Mouse (Mus musculus): ENCODE measurements around the gene Sdhd. TPM values are rescaled to one million over a fixed set of nuclear protein-coding genes. Genes with fewer than 3 reads are reported as not detected.

The Sdhd gene
- total RNA-seq, 2 experiments from 2014 or later, result 334 to 384 TPM

Other genes with a start within 250 kb of the Sdhd start
- not detected for gene Plet1, start 109.3 kb downstream of the Sdhd start, total RNA-seq (2021)
- gene Pts, start 75.1 kb downstream of the Sdhd start, total RNA-seq (2021), result 10 to 100 TPM; 10.9 to 11.4 TPM
- gene Il18, start 49.0 kb downstream of the Sdhd start, total RNA-seq (2021), result under 1 TPM; 0.53 to 0.74 TPM
- gene Bco2, start 48.6 kb downstream of the Sdhd start, total RNA-seq (2021), result under 1 TPM; 0.13 to 0.18 TPM
- not detected for gene Tex12, start 42.5 kb downstream of the Sdhd start, total RNA-seq (2021)
- 100 to 1,000 TPM; 144 to 150 TPM for gene Timm8b, start 98 bp upstream of the Sdhd start, total RNA-seq (2021)
- under 1 TPM; 0.35 to 0.74 TPM for gene Pih1d2, start 13.5 kb upstream of the Sdhd start, total RNA-seq (2021)
- 10 to 100 TPM; 12.8 to 13.0 TPM for gene Nkapd1, start 13.7 kb upstream of the Sdhd start, total RNA-seq (2021)
- gene Dlat, start 56.0 kb upstream of the Sdhd start, total RNA-seq (2021), result 100 to 1,000 TPM; 235 to 280 TPM
- 1 to 10 TPM; 3.7 to 4.2 TPM for gene Dixdc1, start 135.7 kb upstream of the Sdhd start, total RNA-seq (2021)
- 1 to 10 TPM; 1.7 to 2.5 TPM for gene 2310030G06Rik, start 142.7 kb upstream of the Sdhd start, total RNA-seq (2021)
- 100 to 1,000 TPM; 804 to 989 TPM for gene Cryab, start 147.5 kb upstream of the Sdhd start, total RNA-seq (2021)
- gene Hspb2, start 148.5 kb upstream of the Sdhd start, total RNA-seq (2021), result 100 to 1,000 TPM; 130 to 134 TPM
- 1 to 10 TPM; 3.4 to 4.4 TPM for gene Fdxacb1, start 164.4 kb upstream of the Sdhd start, total RNA-seq (2021)
- gene Alg9, start 171.2 kb upstream of the Sdhd start, total RNA-seq (2021), result 1 to 10 TPM; 7.1 to 8.6 TPM
- gene 1110032A03Rik, start 171.7 kb upstream of the Sdhd start, total RNA-seq (2021), result 10 to 100 TPM in 1 of 2 experiments, 1 to 10 TPM in 1; 7.9 to 11.9 TPM
- 1 to 10 TPM; 5.5 to 5.8 TPM for gene Ppp2r1b, start 241.5 kb upstream of the Sdhd start, total RNA-seq (2021)

Measured in gastrocnemius, postnatal 14 days (tissue).